11 mouse cellular contexts compared by ENCODE assay signal in the genomic region with DNA sequence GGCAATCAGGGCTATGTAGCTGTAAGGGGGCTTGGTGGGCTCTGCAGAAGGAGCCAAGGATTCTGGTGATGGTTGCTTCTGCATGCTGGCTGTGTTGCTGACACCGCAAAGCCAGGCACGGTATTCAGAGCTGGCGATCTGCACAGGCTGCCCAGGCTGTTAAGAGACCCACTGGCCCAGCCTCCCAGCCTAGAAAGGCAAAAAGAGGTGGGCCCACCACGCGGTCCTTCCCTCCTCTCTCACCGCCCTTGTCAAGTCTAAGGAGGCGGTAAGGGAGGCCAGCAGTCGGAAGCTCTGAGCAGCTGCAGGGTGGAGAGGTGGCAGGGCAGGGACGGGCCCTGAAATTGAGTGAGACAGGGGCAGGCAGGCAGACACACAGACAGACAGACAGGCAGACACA. TPM values are rescaled to one million over a fixed set of nuclear protein-coding genes. Genes with fewer than 3 reads are reported as not detected.
DNase-seq lines count a peak whose midpoint lies in the region; ATAC-seq and TF ChIP-seq lines count a peak whose summit lies in the region.
"Had no signal": no experiment of that assay in that cellular context is flagged by ENCODE, and none has a peak within 500 bp of the region (broad histone marks: within the 10 kb centered on the region; RNA-seq: fewer than 3 reads in every experiment).

Gene Foxs1 (minus strand): TSS at position 161 of the 400 bp plus-strand sequence.

- H3K4me2 ChIP-seq in hindbrain, embryonic 16.5 days (ENCODE audit: low read length) = 0 out of 2 replicates have a peak within 1 kb of the TSS, but pooled peaks have one; percentile 3
- no peak within 1 kb of the TSS for H3K4me2 ChIP-seq in hindbrain, embryonic 11.5 days (replicated peaks; ENCODE audit: low read depth, low read length)
- 0 out of 2 replicates have a peak within 1 kb of the TSS, but pooled peaks have one; percentile 17 for H3K4me2 ChIP-seq in lung, postnatal 0 days (replicated peaks; ENCODE audit: low read depth, low read length)
- H3K4me2 ChIP-seq: embryonic facial prominence, embryonic 12.5 days had no signal

- H3K9me3 ChIP-seq in hindbrain, embryonic 16.5 days (ENCODE audit: control insufficient read depth, low read length) = no peaks in the 10 kb centered on the region
- H3K9me3 ChIP-seq in hindbrain, embryonic 11.5 days (ENCODE audit: control insufficient read depth, low read length) = no peaks in the 10 kb centered on the region
- no peaks in the 10 kb centered on the region for H3K9me3 ChIP-seq in lung, postnatal 0 days (ENCODE audit: low read length)
- H3K9me3 ChIP-seq: embryonic facial prominence, embryonic 12.5 days; G1E had no signal

- no peak within 1 kb of the TSS for H3K27ac ChIP-seq in hindbrain, embryonic 16.5 days (ENCODE audit: low read depth, low read length)
- H3K27ac ChIP-seq in hindbrain, embryonic 11.5 days (ENCODE audit: low read depth, low read length) = no peak within 1 kb of the TSS
- H3K27ac ChIP-seq in lung, postnatal 0 days (ENCODE audit: low read length) = peak within 1 kb of the TSS; percentile 38; the same call in 1 of the 2 replicates
- H3K27ac ChIP-seq: embryonic facial prominence, embryonic 12.5 days; macrophage had no signal

- no peak for TF ChIP-seq EP300 in lung, postnatal 0 days (IDR thresholded peaks at IDR 0.05)

- H3K27me3 ChIP-seq in hindbrain, embryonic 16.5 days (replicated peaks; ENCODE audit: control insufficient read depth, insufficient read depth, low read length) = 0 out of 2 replicates have a peak, but pooled peaks cover 2% of the 10 kb centered on the region
- H3K27me3 ChIP-seq in hindbrain, embryonic 11.5 days (ENCODE audit: control insufficient read depth, insufficient read depth, low read length) = no peaks in the 10 kb centered on the region
- H3K27me3 ChIP-seq in lung, postnatal 0 days (replicated peaks; ENCODE audit: insufficient read depth, low read length) = no peaks in the 10 kb centered on the region

- no peak for DNase-seq in hindbrain, embryonic 11.5 days (ENCODE audit: low spot score)
- DNase-seq in adipocyte (ENCODE audit: low spot score) = peak; percentile 64
- peak; percentile 64 to 68 for DNase-seq in heart, postnatal 14 days
- peak; percentile 47 for DNase-seq in lung, postnatal 0 days (ENCODE audit: low spot score)
- no peak for DNase-seq in spleen, adult 12 weeks (ENCODE audit: low spot score)
- DNase-seq in B cell, adult 2 months = no peak

- TF ChIP-seq CTCF in lung, postnatal 0 days (IDR thresholded peaks at IDR 0.05) = no peak

- H3K4me3 ChIP-seq in hindbrain, embryonic 16.5 days (ENCODE audit: low read length) = no peak within 1 kb of the TSS
- no peak within 1 kb of the TSS for H3K4me3 ChIP-seq in hindbrain, embryonic 11.5 days (ENCODE audit: low read depth, low read length)
- peak within 1 kb of the TSS; percentile 17 for H3K4me3 ChIP-seq in lung, postnatal 0 days (ENCODE audit: low read depth, low read length)
- H3K4me3 ChIP-seq: embryonic facial prominence, embryonic 12.5 days had no signal

- H3K4me1 ChIP-seq in hindbrain, embryonic 16.5 days (ENCODE audit: control insufficient read depth, insufficient read depth, low read depth, low read length) = no peaks in the 10 kb centered on the region
- H3K4me1 ChIP-seq in hindbrain, embryonic 11.5 days (replicated peaks; ENCODE audit: control insufficient read depth, insufficient read depth, low read length) = 0 out of 2 replicates have a peak, but pooled peaks cover 2% of the 10 kb centered on the region
- H3K4me1 ChIP-seq in lung, postnatal 0 days (ENCODE audit: insufficient read depth, low read depth, low read length) = no peaks in the 10 kb centered on the region

- no peaks in the 10 kb centered on the region for H3K36me3 ChIP-seq in hindbrain, embryonic 16.5 days (ENCODE audit: control insufficient read depth, insufficient read depth, low read length)
- no peaks in the 10 kb centered on the region for H3K36me3 ChIP-seq in hindbrain, embryonic 11.5 days (ENCODE audit: control insufficient read depth, insufficient read depth, low read length)
- H3K36me3 ChIP-seq in lung, postnatal 0 days (ENCODE audit: insufficient read depth, low read length) = no peaks in the 10 kb centered on the region
- H3K36me3 ChIP-seq: embryonic facial prominence, embryonic 12.5 days; G1E had no signal

- H3K9ac ChIP-seq in hindbrain, embryonic 16.5 days (ENCODE audit: low read depth, low read length) = no peak within 1 kb of the TSS
- no peak within 1 kb of the TSS for H3K9ac ChIP-seq in hindbrain, embryonic 11.5 days (ENCODE audit: low read depth, low read length)
- H3K9ac ChIP-seq in lung, postnatal 0 days (replicated peaks; ENCODE audit: low read depth) = 0 out of 2 replicates have a peak within 1 kb of the TSS, but pooled peaks have one; percentile 12
- H3K9ac ChIP-seq: embryonic facial prominence, embryonic 12.5 days had no signal

- intact Hi-C loops in heart, postnatal 14 days (cut with DNase I) = loop anchor here (1.0 kb wide), 1 partner anchor 19 kb away; no protein-coding TSS in a partner anchor

- peak; percentile 60 for ATAC-seq in hindbrain, embryonic 16.5 days
- ATAC-seq in hindbrain, embryonic 11.5 days (ENCODE audit: low FRiP score) = no peak
- peak; percentile 63 for ATAC-seq in lung, postnatal 0 days
- no peak for ATAC-seq in megakaryocyte progenitor cell, adult 5-6 weeks (replicated peaks; ENCODE audit: poor library complexity)

- 33% methylated on average over 9 of the region's 9 CpGs for WGBS in hindbrain, embryonic 16.5 days
- 42% methylated on average over 9 of the region's 9 CpGs for WGBS in hindbrain, embryonic 11.5 days
- 13% methylated on average over 9 of the region's 9 CpGs for whole genome bisulfite sequencing in lung, postnatal 0 days

RNA-seq across cellular contexts. Expression of gene Foxs1, which starts in this region (rescaled TPM):
- polyA plus RNA-seq in hindbrain, embryonic 16.5 days (2015; fragmentation: Nextera tagmentation; extraction: Ambion mirVana) = 4.2 and 4.5 TPM in 2 replicates
- polyA plus RNA-seq in hindbrain, embryonic 11.5 days (2014; fragmentation: Nextera tagmentation; extraction: Ambion mirVana) = 1.7 and 1.9 TPM in 2 replicates
- 1 to 10 TPM; 6.0 to 6.7 TPM for total RNA-seq in heart, postnatal 14 days (2021)
- 11.0 and 13.2 TPM in 2 replicates for polyA plus RNA-seq in lung, postnatal 0 days (2015; fragmentation: Nextera tagmentation; extraction: Ambion mirVana)
- total RNA-seq in megakaryocyte progenitor cell, adult 5-6 weeks (2015) = not detected in 2 replicates
- not detected in 2 replicates for total RNA-seq in megakaryocyte progenitor cell, adult 5-6 weeks (2017)
- total RNA-seq: G1E had no signal
- polyA plus RNA-seq: G1E, macrophage had no signal

Comparison
In these comparisons a context has a peak if more than half of its experiments do, and no peak if none do; other contexts are left out.
1. RNA of gene Foxs1 (total RNA-seq): 6.0 to 6.7 TPM in heart, postnatal 14 days; not detected in megakaryocyte progenitor cell, adult 5-6 weeks; every median in the first group is over 4 times any median in the second.
2. ATAC-seq: peak in hindbrain, embryonic 16.5 days (single experiment) and lung, postnatal 0 days (single experiment); none in hindbrain, embryonic 11.5 days (single experiment) and megakaryocyte progenitor cell, adult 5-6 weeks (single experiment).
3. DNase-seq: peak in adipocyte (single experiment), heart, postnatal 14 days (2 of 2) and lung, postnatal 0 days (single experiment); none in hindbrain, embryonic 11.5 days (single experiment), spleen, adult 12 weeks (single experiment) and B cell, adult 2 months (0 of 2).